Mouse (Mus musculus) adipocyte (in vitro differentiated cells): ENCODE results near the gene Cyp2d26.
"Not testable (repeated sequence)": the region's sequence is repeated elsewhere in the genome, so short reads cannot be mapped to it uniquely, and the experiment has no call there.

ENCODE experiments used
- DNase-seq: peaks from one replicate; pipeline ENCODE4 v3.0.0-alpha.2; 2016; ENCODE audit warnings: low spot score

Gene Cyp2d26

GRCm38 (mm10) chr15:82794277-82794676 is at the start of gene Cyp2d26:
Cyp2d26 (minus strand) TSS chr15:82794294.
- no peak for DNase-seq

GRCm38 (mm10) chr15:82839146-82839545 is 45.1 kb upstream of the Cyp2d26 start:
- no peak for DNase-seq

- DNase-seq: no peak
These were observed 35.8 kb upstream of the Cyp2d26 start for GRCm38 (mm10) chr15:82829917-82830316.

DNA sequence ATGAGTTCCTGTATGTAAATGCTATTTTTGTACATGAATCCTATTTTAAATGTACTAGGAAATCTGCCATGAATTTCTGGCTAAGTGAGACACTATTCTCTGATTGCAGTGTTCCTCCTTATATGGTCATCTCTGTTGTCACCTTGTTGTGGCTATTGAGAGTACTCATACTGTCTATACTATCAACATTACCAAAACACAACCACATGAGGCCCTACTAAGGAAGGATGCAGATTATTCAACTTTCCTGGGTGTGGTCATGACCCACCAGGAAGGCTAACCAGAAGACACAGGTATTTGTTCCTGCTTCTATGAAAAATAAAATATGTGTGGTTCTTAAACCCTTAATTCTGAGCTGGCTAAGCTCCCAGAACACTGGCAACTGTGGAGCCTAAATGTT is 31.8 kb upstream of the Cyp2d26 start:
- DNase-seq: no peak

- DNase-seq: no peak
These were observed 28.3 kb upstream of the Cyp2d26 start for GRCm38 (mm10) chr15:82822347-82822746.

GRCm38 (mm10) chr15:82821657-82822056 is 27.6 kb upstream of the Cyp2d26 start:
- DNase-seq: peak; percentile 15

DNA sequence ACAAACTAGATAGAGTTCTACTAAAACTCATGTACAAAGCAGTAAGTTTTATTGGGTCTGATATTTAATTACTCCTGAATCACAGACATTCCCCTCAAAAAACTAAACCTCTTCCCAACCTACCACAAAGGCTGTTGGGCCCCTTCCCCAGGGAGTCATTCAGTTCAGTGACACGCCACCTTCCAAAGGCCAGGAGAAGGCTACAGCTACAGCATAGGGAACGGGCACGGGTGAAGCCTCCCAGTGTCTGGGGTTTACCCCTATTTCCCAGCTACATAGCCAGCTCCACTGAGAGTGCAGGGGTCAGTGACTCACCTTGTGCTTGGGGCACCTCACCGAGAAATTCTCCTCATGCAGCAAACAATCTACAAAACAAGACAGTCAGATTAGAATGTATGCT is 21.2 kb upstream of the Cyp2d26 start:
- DNase-seq: no peak

DNA sequence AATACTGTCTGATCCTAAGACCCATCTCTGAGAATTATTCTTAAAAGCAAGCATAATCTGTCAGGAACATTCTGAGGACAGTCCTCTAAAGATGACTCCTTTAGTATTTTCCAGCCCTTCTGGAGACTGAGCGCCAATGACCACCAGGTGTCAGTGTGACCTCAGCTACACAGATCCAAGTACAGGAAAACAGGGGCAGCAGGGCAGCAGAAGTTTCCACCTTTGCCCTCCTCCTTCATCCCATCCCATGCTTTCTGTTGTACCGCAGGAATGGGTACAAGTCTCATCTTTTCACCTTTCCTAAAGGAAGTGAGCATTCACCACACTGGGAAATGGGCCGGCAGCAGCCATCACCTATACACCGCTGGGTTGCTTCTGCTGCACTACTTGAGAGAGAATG is 20.7 kb upstream of the Cyp2d26 start:
- peak; percentile 71 for DNase-seq

DNA sequence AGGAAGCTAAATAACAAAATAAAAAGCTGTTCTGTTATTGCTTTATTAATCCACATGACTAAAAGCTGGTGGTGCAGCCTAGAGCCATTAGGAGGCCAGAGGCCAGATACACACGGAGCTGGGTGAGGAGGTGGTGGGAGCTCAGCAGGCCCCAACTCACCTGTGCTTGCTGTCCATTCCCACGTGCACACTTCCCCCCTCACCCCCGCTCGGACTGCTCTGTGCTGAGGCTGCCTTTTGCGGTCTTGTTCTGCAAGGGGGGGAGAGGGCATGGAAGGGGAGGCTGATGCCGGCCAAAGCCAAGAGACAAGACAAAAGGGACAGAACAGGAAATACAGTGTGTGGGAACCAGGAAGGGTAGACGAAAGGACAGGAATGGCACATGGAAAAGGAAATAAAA is 20.2 kb upstream of the Cyp2d26 start:
- no peak for DNase-seq

- no peak for DNase-seq
These were observed 16.5 kb upstream of the Cyp2d26 start for GRCm38 (mm10) chr15:82810556-82810955.

GRCm38 (mm10) chr15:82809511-82809910 is 15.4 kb upstream of the Cyp2d26 start:
- no peak for DNase-seq

DNA sequence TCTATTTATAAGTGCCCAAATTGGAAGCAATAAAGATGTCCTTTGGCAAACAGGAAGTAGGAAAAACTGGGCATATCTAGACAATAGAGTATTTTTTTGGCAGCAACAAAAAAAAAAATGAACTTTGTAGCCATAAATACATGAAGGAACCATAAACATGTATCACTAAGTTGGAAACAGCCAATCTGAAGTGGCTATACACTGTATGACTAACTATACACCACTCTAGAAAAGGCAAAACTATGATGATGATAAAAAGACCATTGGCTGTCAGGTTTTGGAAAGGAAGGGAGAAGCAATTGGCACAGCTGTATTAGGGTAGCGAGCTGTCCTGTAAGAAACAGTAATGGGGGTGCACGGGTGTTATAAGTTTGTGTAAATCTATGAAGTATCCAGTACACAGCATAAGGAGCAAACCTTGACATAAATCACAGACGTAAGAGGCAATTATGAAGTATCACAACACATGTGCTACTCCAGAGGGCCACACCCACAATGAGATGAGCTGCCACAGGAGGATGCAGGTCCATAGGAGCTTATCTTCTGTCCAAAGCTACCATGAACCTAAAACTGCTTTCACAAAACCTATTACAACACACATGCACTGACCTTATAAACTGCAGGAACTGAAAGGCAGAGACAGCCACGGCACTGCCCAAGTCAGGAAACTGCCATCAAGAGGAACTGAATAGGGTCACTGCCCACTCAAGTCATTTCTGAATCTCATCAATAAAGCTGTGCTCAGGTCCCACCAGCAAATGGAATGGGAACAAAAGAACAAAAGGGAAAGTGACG is 13.1 kb upstream of the Cyp2d26 start:
- DNase-seq: no peak

GRCm38 (mm10) chr15:82804708-82805639 is 10.9 kb upstream of the Cyp2d26 start:
- DNase-seq: peak; percentile 86

DNA sequence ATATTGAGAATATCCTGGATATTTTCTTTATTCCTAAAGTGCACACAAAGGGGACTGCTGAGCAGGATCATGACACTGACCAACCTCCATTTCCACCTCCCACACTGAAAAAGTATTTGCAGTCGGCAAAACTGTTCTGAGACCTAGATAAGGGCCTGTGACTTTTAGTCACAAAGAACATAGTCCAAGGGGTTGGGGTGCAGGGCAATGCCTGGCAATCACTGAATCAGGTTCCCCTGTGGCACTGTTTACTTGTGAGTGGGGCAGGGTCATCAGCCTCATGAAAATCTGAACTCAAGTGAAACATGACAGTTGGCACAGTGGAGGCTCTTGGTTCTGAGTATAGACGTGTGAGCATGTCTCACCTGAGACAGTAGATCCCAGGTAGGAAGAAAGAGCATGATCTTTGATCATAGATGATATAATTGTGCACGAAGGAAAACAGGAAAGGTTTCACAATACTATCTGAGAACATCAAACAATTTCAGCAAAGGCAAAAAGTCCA is 1.9 kb upstream of the Cyp2d26 start:
- DNase-seq: no peak

DNA sequence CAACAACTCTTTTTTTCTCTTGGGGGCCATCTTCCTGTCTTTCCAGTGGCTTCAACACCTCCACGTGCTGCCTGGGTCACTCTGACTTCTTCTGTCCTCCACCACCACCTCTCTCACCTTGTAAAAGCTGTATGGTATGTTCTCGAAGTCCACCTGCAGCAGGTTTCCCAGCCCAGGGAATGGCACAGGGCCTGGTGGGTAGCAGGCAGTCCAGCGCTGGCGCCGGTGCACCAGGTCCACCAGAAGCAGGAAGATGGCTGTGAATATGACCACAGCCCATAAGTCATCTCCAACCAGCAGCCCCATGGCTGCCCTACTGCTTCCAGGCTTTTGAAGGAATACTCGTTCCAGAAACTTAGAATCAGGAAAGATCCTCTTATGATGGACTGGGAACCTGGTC is 226 bp downstream of the Cyp2d26 start:
- DNase-seq: no peak

DNA sequence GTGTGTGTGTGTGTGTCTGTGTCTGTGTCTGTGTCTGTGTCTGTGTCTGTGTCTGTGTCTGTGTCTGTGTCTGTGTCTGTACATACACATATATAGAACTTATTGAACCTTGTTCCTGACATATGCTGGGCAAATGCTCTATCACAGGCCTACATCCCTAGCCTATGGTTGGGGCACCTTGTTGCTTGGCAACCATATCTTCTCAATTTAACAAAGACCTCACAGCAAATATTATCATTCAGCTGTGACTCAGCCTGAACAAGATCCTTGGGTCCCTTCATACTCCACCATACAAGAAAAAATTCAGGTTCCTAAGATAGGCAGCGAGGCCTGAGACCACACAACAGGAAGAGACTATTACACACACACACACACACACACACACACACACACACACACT is 640 bp downstream of the Cyp2d26 start:
- DNase-seq: no peak

DNA sequence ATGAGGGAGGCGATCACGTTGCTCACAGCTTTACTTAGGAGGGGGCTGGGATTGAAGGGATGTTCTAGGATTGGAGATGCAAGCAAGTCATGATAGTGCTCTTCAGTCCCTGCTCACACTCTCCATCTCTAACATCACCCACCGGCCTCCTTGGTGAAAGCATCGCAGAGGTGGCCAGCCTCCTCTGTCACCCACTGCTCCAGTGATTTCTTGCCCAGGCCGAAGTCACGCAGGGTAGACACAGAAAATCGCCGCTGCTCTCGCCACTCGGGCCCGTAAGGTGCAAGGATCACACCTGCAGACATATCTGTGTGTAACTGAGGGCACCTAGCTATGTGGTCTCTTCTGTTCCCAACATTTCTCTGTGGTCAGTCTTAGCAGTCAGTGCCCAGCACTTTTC is 1.5 kb downstream of the Cyp2d26 start:
- DNase-seq: no peak

- DNase-seq: no peak
These were observed 9.5 kb downstream of the Cyp2d26 start for GRCm38 (mm10) chr15:82784581-82784980.

GRCm38 (mm10) chr15:82783800-82784199 is 10.3 kb downstream of the Cyp2d26 start:
- DNase-seq: no peak

DNA sequence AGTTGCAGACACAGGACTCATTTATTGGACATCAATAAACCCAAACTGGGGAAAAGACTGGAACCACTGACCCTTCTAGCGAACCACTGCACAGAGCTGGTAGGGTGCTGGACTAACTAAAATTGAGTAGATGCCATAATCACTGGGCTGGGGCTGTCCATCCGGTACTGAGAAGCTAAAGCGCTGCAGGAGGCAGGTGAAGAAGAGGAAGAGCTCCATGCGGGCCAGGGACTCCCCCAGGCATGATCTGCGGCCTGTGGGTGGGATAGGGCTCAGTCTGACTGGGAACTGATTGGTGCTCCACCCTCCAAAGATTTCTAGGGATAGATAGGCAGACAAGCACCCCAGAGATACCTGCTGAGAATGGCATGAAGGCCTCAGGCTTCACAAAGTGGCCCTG is 16.2 kb downstream of the Cyp2d26 start:
- not testable (repeated sequence) for DNase-seq

DNA sequence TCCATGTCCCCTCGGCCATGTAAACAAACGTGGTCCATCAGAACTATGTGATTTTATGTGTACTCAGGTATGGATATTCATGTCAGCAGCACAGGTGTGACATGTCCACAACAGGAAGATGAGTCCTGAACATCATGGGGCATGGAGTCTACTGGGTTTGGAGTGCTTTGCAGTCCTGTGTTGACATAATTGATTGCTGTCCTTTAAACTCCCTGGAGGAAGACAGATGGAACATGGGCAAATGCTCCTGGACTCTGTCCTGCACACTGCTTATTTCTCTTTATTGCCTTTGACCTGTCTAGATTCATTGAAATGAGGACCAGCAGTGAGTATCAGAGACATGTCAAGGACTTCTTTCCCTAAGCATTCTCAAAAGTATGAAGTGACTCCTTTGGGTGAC is 28.2 kb downstream of the Cyp2d26 start:
- no peak for DNase-seq

DNA sequence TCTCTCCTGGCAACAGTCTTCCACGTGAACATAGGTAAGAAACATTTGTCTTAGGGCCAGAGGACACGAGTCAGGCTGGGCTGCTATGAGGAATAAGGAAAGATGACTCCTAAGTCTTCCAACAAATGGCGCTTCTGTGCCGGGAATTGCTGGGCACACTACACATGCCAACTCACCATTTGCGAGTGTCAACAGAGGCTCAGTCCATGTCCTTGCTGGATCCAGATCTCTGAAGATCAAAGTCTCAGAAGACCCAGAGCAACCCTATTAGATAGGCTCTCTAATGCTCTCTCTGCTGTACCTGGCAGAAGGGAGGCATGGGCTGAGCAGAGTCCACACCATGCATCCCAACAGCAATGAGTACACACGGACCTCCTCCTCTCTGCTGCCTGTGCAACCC is 29.2 kb downstream of the Cyp2d26 start:
- DNase-seq: no peak
